In the genomic region with DNA sequence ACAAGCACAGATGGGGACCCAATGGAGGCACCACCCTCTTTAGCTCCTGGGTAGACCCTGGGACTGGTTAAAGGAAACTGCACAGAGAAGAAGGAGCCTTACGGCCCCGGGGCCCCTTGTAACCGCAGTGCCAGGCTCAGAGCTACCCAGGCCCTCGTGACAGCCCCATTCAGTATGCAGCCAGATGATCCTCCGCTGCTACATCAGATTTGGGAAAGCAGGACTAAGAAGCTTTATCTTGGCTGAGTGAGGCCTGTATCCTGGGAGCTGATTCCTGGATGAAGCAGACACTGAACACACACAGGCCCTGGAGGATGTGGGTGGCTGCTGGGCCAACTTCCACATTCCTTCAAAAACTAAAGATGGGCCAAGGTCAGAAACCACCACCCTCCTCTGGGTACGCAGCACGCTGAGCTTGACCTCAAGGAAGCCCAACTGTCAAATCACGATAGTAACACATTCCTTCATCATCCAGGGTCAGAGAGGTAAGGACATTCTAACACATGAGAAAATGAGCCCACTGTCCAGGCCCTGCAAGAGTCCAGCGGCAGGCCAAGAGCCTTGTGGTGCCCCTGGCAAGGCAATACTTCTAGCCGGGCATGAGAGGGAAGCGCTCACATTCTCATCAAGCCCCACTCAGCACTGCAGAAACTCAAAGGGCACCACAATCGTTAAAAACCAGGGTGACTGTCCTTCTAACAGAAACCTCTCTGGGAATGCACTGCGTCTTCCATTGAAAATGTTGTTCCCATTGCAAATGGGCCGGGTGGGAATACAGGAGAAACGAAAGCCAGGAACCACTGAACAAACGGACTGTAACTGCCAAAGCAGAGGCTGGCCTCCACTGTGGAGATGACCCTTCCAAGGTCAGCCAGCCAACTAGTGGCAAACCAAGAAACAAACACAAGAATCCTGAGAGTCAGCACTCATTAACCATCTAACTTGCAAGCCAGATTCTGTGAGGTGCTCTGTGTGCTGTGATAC, we compare ENCODE assay signal across 10 mouse cellular contexts. TPM values are rescaled to one million over a fixed set of nuclear protein-coding genes. Genes with fewer than 3 reads are reported as not detected.
DNase-seq lines count a peak whose midpoint lies in the region; ATAC-seq and TF ChIP-seq lines count a peak whose summit lies in the region.
"Had no signal": no experiment of that assay in that cellular context is flagged by ENCODE, and none has a peak within 500 bp of the region (broad histone marks: within the 10 kb centered on the region; RNA-seq: fewer than 3 reads in every experiment).

No protein-coding gene starts in this region.

- DNase-seq in cerebellum, adult 9-11 months: peak; percentile 68
- DNase-seq in layer of hippocampus, adult 11-12 months (ENCODE audit: low spot score): peak; percentile 37
- DNase-seq in layer of hippocampus, adult 8-10 months (ENCODE audit: low spot score in 2 of 2): no peak
- DNase-seq in urinary bladder, postnatal 4 days (ENCODE audit: low spot score in 2 of 2): no peak
- DNase-seq in left cerebral cortex, adult 18-20 months (ENCODE audit: low spot score in 2 of 2): no peak

- no peak for TF ChIP-seq CTCF in cortical plate, adult 2 months (IDR thresholded peaks at IDR 0.05; ENCODE audit: extremely low read depth, insufficient read depth, low read length)

- no peak for TF ChIP-seq POLR2A in cortical plate, adult 2 months (IDR thresholded peaks at IDR 0.05; ENCODE audit: extremely low read depth, insufficient read depth, low read length)

- H3K9ac ChIP-seq in lung, embryonic 16.5 days (ENCODE audit: low read length): no peak overlapping the region
- H3K9ac ChIP-seq: embryonic facial prominence, embryonic 15.5 days; liver, embryonic 15.5 days had no signal

- no peak overlapping the region for H3K4me2 ChIP-seq in lung, embryonic 16.5 days (ENCODE audit: low read depth, low read length)
- H3K4me2 ChIP-seq: embryonic facial prominence, embryonic 15.5 days; liver, embryonic 15.5 days had no signal

- H3K4me1 ChIP-seq in cortical plate, adult 2 months (ENCODE audit: control insufficient read depth, insufficient read depth, low read length): peaks cover 28% of the 10 kb centered on the region
- H3K4me1 ChIP-seq in lung, embryonic 16.5 days (replicated peaks; ENCODE audit: control insufficient read depth, insufficient read depth, low read length): peaks cover 40% of the 10 kb centered on the region
- H3K4me1 ChIP-seq: liver, embryonic 15.5 days had no signal

- H3K27me3 ChIP-seq in lung, embryonic 16.5 days (ENCODE audit: control insufficient read depth, insufficient read depth, low read depth, low read length): no peaks in the 10 kb centered on the region
- H3K27me3 ChIP-seq: embryonic facial prominence, embryonic 15.5 days; liver, embryonic 15.5 days had no signal

- no peaks in the 10 kb centered on the region for H3K9me3 ChIP-seq in lung, embryonic 16.5 days (ENCODE audit: control insufficient read depth, low read length)
- H3K9me3 ChIP-seq: embryonic facial prominence, embryonic 15.5 days; liver, embryonic 15.5 days had no signal

- no peak for ATAC-seq in cerebellum, adult (ENCODE audit: insufficient number of reproducible peaks, low FRiP score, low TSS enrichment)
- ATAC-seq in lung, embryonic 16.5 days (ENCODE audit: low read depth): no peak

- WGBS in lung, embryonic 16.5 days: 62% methylated on average over 16 of the region's 16 CpGs

- H3K4me3 ChIP-seq in cortical plate, adult 2 months (ENCODE audit: insufficient read depth, low read length): no peak overlapping the region
- H3K4me3 ChIP-seq in lung, embryonic 16.5 days (ENCODE audit: low read length): no peak overlapping the region
- H3K4me3 ChIP-seq: embryonic facial prominence, embryonic 15.5 days; liver, embryonic 15.5 days had no signal

- H3K27ac ChIP-seq in cortical plate, adult 2 months (ENCODE audit: insufficient read depth, low read length): peak overlapping the region; percentile 85
- H3K27ac ChIP-seq in lung, embryonic 16.5 days (ENCODE audit: low read length): peak overlapping the region; percentile 2; the same call in 1 of the 2 replicates
- H3K27ac ChIP-seq: embryonic facial prominence, embryonic 15.5 days; liver, embryonic 15.5 days had no signal

- peaks cover 6% of the 10 kb centered on the region for H3K36me3 ChIP-seq in lung, embryonic 16.5 days (ENCODE audit: control insufficient read depth, insufficient read depth, low read length)
- H3K36me3 ChIP-seq: liver, embryonic 15.5 days had no signal

RNA-seq across cellular contexts. Expression of a gene that starts 29.0 kb away (rescaled TPM):
- total RNA-seq in layer of hippocampus, adult 8-10 months (2022): 10 to 100 TPM; 52.6 to 70.1 (median 59.9) TPM
- 39.2 and 43.7 TPM in 2 replicates for polyA plus RNA-seq in cortical plate, adult 2 months (2012; rRNA removed)
- polyA plus RNA-seq in lung, embryonic 16.5 days (2015; fragmentation: Nextera tagmentation; extraction: Ambion mirVana): 2.2 and 2.6 TPM in 2 replicates
- 10 to 100 TPM; 87.8 to 89.7 TPM for total RNA-seq in left cerebral cortex, adult 18-20 months (2021)

Comparison
In these comparisons a context has a peak if more than half of its experiments do, and no peak if none do; other contexts are left out.
1. DNase-seq: peak in cerebellum, adult 9-11 months (single experiment) and layer of hippocampus, adult 11-12 months (single experiment); none in layer of hippocampus, adult 8-10 months (0 of 2), urinary bladder, postnatal 4 days (0 of 2) and left cerebral cortex, adult 18-20 months (0 of 2).